22 mouse cellular contexts compared by ENCODE assay signal in the genomic region with DNA sequence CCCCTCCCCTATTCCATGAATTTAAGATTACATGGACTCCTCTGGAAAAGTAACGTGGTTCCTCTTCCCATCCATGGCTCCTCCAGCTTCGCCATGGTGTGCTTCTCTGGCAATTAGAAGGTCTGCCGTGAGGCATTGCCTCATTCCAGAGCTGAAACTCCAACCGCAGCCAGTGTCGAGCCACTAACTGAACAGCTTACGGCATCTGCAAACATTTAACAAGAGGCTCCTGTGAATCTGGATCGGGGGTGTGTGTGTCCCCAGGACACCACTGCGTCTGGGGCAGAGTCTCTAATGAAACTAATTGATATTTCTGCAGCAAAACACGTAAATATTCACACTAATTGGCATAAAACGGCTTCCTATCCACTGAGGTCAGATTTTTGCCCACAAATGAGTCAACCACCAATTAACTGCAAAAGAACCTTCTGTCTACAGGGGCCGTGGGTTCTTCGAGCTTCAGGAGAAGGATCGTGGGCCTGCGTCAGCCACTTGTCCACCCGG. TPM values are rescaled to one million over a fixed set of nuclear protein-coding genes. Genes with fewer than 3 reads are reported as not detected.
DNase-seq lines count a peak whose midpoint lies in the region; ATAC-seq and TF ChIP-seq lines count a peak whose summit lies in the region.
"Had no signal": no experiment of that assay in that cellular context is flagged by ENCODE, and none has a peak within 500 bp of the region (broad histone marks: within the 10 kb centered on the region; RNA-seq: fewer than 3 reads in every experiment).

No protein-coding gene starts in this region.

- no peak for TF ChIP-seq POLR2A in brain, embryonic 14.5 days (IDR thresholded peaks at IDR 0.05; ENCODE audit: borderline replicate concordance, extremely low read depth, insufficient read depth, insufficient read length, poor library complexity, severe bottlenecking)

- H3K36me3 ChIP-seq in embryonic facial prominence, embryonic 12.5 days: no peaks in the 10 kb centered on the region
- H3K36me3 ChIP-seq in limb, embryonic 13.5 days: no peaks in the 10 kb centered on the region
- no peaks in the 10 kb centered on the region for H3K36me3 ChIP-seq in liver, embryonic 11.5 days (ENCODE audit: control insufficient read depth, insufficient read depth, low read length)
- H3K36me3 ChIP-seq: G1E; heart, embryonic 12.5 days; hindbrain, embryonic 10.5 days; intestine, embryonic 15.5 days had no signal

- H3K9ac ChIP-seq in embryonic facial prominence, embryonic 12.5 days: no peak overlapping the region
- H3K9ac ChIP-seq in limb, embryonic 13.5 days: no peak overlapping the region
- no peak overlapping the region for H3K9ac ChIP-seq in liver, embryonic 11.5 days (ENCODE audit: low read depth, low read length)
- H3K9ac ChIP-seq: forebrain, embryonic 13.5 days; heart, embryonic 12.5 days; hindbrain, embryonic 14.5 days; intestine, embryonic 15.5 days had no signal

- intact Hi-C loops in left cerebral cortex, postnatal 14 days (cut with DNase I): no loop called here

- no peaks in the 10 kb centered on the region for H3K27me3 ChIP-seq in embryonic facial prominence, embryonic 12.5 days
- no peaks in the 10 kb centered on the region for H3K27me3 ChIP-seq in limb, embryonic 13.5 days
- no peaks in the 10 kb centered on the region for H3K27me3 ChIP-seq in liver, embryonic 11.5 days (replicated peaks; ENCODE audit: control insufficient read depth, insufficient read depth, low read length)
- H3K27me3 ChIP-seq: forebrain, embryonic 13.5 days; heart, embryonic 12.5 days; intestine, embryonic 15.5 days had no signal

- H3K4me3 ChIP-seq in embryonic facial prominence, embryonic 12.5 days: no peak overlapping the region
- H3K4me3 ChIP-seq in limb, embryonic 13.5 days: no peak overlapping the region
- H3K4me3 ChIP-seq in liver, embryonic 11.5 days (ENCODE audit: low read depth, low read length): no peak overlapping the region
- H3K4me3 ChIP-seq: forebrain, embryonic 13.5 days; heart, embryonic 12.5 days; hindbrain, embryonic 10.5 days; intestine, embryonic 15.5 days had no signal

- H3K4me2 ChIP-seq in embryonic facial prominence, embryonic 12.5 days (replicated peaks): peak overlapping the region; percentile 8; the same call in 1 of the 2 replicates
- H3K4me2 ChIP-seq in limb, embryonic 13.5 days (replicated peaks): peak overlapping the region; percentile 30
- no peak overlapping the region for H3K4me2 ChIP-seq in liver, embryonic 11.5 days
- H3K4me2 ChIP-seq: forebrain, embryonic 13.5 days; heart, embryonic 12.5 days; hindbrain, embryonic 14.5 days; intestine, embryonic 15.5 days had no signal

- no peak overlapping the region for H3K27ac ChIP-seq in embryonic facial prominence, embryonic 12.5 days
- H3K27ac ChIP-seq in limb, embryonic 13.5 days: no peak overlapping the region
- no peak overlapping the region for H3K27ac ChIP-seq in liver, embryonic 11.5 days (ENCODE audit: low read depth, low read length)
- H3K27ac ChIP-seq: forebrain, embryonic 13.5 days; hindbrain, embryonic 10.5 days; hindbrain, embryonic 14.5 days; intestine, embryonic 15.5 days had no signal

- peak; percentile 6 for DNase-seq in brain, embryonic 14.5 days (ENCODE audit: low read depth)
- DNase-seq in forelimb bud, embryonic 11.5 days (ENCODE audit: low read depth, low spot score): peak; percentile 38
- DNase-seq in layer of hippocampus, adult 8-10 months (ENCODE audit: low spot score in 2 of 2): no peak
- DNase-seq in kidney, postnatal 4 days: no peak
- no peak for DNase-seq in left cerebral cortex, postnatal 14 days (ENCODE audit: low spot score in 2 of 2)
- no peak for DNase-seq in liver, embryonic 11.5 days (ENCODE audit: low spot score)
- DNase-seq: adrenal gland, postnatal 14 days; cerebellum, adult 2 months; cerebellum, postnatal 10 days; embryo, embryonic 11 days; gastrocnemius, postnatal 10 days had no signal

- TF ChIP-seq CTCF in brain, embryonic 14.5 days (IDR thresholded peaks at IDR 0.05; ENCODE audit: borderline replicate concordance, extremely low read depth, insufficient read depth, insufficient read length): no peak

- no peak for ATAC-seq in embryonic facial prominence, embryonic 12.5 days (ENCODE audit: insufficient number of reproducible peaks, insufficient read depth, low FRiP score, low TSS enrichment)
- no peak for ATAC-seq in limb, embryonic 13.5 days (ENCODE audit: low FRiP score, low read depth)
- ATAC-seq in liver, embryonic 11.5 days (replicated peaks; ENCODE audit: low FRiP score): no peak
- ATAC-seq: activated CD4-positive, CD25-positive, alpha-beta regulatory T cell, adult 4 months; CD4-positive, CD25-positive, alpha-beta regulatory T cell, adult 4 months; forebrain, embryonic 13.5 days; intestine, embryonic 15.5 days; Patski had no signal

- 37% methylated on average over 15 of the region's 15 CpGs for WGBS in embryonic facial prominence, embryonic 12.5 days
- WGBS in limb, embryonic 13.5 days: 15% methylated on average over 15 of the region's 15 CpGs
- WGBS in liver, embryonic 11.5 days: 65% methylated on average over 15 of the region's 15 CpGs

- H3K9me3 ChIP-seq in embryonic facial prominence, embryonic 12.5 days: no peaks in the 10 kb centered on the region
- no peaks in the 10 kb centered on the region for H3K9me3 ChIP-seq in limb, embryonic 13.5 days
- H3K9me3 ChIP-seq in liver, embryonic 11.5 days (ENCODE audit: control insufficient read depth, low read length): no peaks in the 10 kb centered on the region
- H3K9me3 ChIP-seq: forebrain, embryonic 13.5 days; G1E; heart, embryonic 12.5 days; hindbrain, embryonic 10.5 days; intestine, embryonic 15.5 days had no signal

- peaks cover 7% of the 10 kb centered on the region for H3K4me1 ChIP-seq in embryonic facial prominence, embryonic 12.5 days
- peaks cover 10% of the 10 kb centered on the region for H3K4me1 ChIP-seq in limb, embryonic 13.5 days
- H3K4me1 ChIP-seq in liver, embryonic 11.5 days (replicated peaks; ENCODE audit: control insufficient read depth, insufficient read depth, low read length): no peaks in the 10 kb centered on the region
- H3K4me1 ChIP-seq: forebrain, embryonic 13.5 days; heart, embryonic 12.5 days; hindbrain, embryonic 10.5 days; intestine, embryonic 15.5 days had no signal

RNA-seq across cellular contexts. Expression of gene Dlgap4, which starts 18.5 kb away (rescaled TPM):
- polyA plus RNA-seq in brain, embryonic 14.5 days (2012; rRNA removed): 344 and 397 TPM in 2 replicates
- 132 and 137 TPM in 2 replicates for polyA plus RNA-seq in embryonic facial prominence, embryonic 12.5 days (2016; fragmentation: Nextera tagmentation; extraction: Ambion mirVana)
- polyA plus RNA-seq in limb, embryonic 13.5 days (2015; fragmentation: Nextera tagmentation; extraction: Ambion mirVana): 95.0 and 101 TPM in 2 replicates
- total RNA-seq in layer of hippocampus, adult 8-10 months (2022): 100 to 1,000 TPM; 180 to 193 (median 189) TPM
- 100 to 1,000 TPM; 234 to 242 TPM for total RNA-seq in left cerebral cortex, postnatal 14 days (2021)
- 46.9 and 50.0 TPM in 2 replicates for polyA plus RNA-seq in liver, embryonic 11.5 days (2014; fragmentation: Nextera tagmentation; extraction: Ambion mirVana)

RNA-seq across cellular contexts. Expression of gene Aar2, which starts 47.7 kb away (rescaled TPM):
- polyA plus RNA-seq in brain, embryonic 14.5 days (2012; rRNA removed): 36.4 and 37.8 TPM in 2 replicates
- 41.7 and 42.8 TPM in 2 replicates for polyA plus RNA-seq in embryonic facial prominence, embryonic 12.5 days (2016; fragmentation: Nextera tagmentation; extraction: Ambion mirVana)
- polyA plus RNA-seq in limb, embryonic 13.5 days (2015; fragmentation: Nextera tagmentation; extraction: Ambion mirVana): 37.4 and 38.6 TPM in 2 replicates
- total RNA-seq in layer of hippocampus, adult 8-10 months (2022): 10 to 100 TPM; 35.7 to 39.3 (median 37.2) TPM
- 10 to 100 TPM; 33.3 to 34.5 TPM for total RNA-seq in left cerebral cortex, postnatal 14 days (2021)
- 32.2 and 33.6 TPM in 2 replicates for polyA plus RNA-seq in liver, embryonic 11.5 days (2014; fragmentation: Nextera tagmentation; extraction: Ambion mirVana)

Comparison
In these comparisons a context has a peak if more than half of its experiments do, and no peak if none do; other contexts are left out.
1. DNase-seq: peak in brain, embryonic 14.5 days (single experiment) and forelimb bud, embryonic 11.5 days (single experiment); none in layer of hippocampus, adult 8-10 months (0 of 2), kidney, postnatal 4 days (0 of 2), left cerebral cortex, postnatal 14 days (0 of 2) and liver, embryonic 11.5 days (single experiment).